Mouse (Mus musculus) neutrophil, adult 59 days (primary cell): ENCODE data around the gene Mrm2. TPM values are rescaled to one million over a fixed set of nuclear protein-coding genes. Genes with fewer than 3 reads are reported as not detected.

Source experiments
- total RNA-seq, 2 experiments: library from RNA; stranded (reverse); gene quantifications; 1 replicate in 1 of 2; 2 replicates in 1 of 2; pipeline ENCODE4 v1.2.4; 2023

The Mrm2 gene
- 1 to 10 TPM; 2.2 to 2.5 TPM for total RNA-seq

GRCm38 (mm10) chr5:140331615-140332512 lies at the start of gene Mrm2:
Mrm2 (minus strand) TSS chr5:140331898.

GRCm38 (mm10) chr5:140321042-140321755 lies 10.5 kb downstream of the Mrm2 start, which contains the start of the genes Mad1l1 and Nudt1:
Mad1l1 (minus strand) TSS chr5:140321552.
Nudt1 (plus strand) TSS chr5:140321656.

Other genes starting within 250 kb of the Mrm2 start
- gene Mad1l1, start 10.3 kb downstream of the Mrm2 start, total RNA-seq = 10 to 100 TPM; 24.5 to 31.6 TPM
- gene Nudt1, start 10.2 kb downstream of the Mrm2 start, total RNA-seq = 1 to 10 TPM; 5.2 to 8.9 TPM
- 10 to 100 TPM in 1 of 2 experiments, 1 to 10 TPM in 1; 8.4 to 10.3 TPM for gene Snx8, start 57.4 kb upstream of the Mrm2 start, total RNA-seq
- 10 to 100 TPM; 63.2 to 71.3 TPM for gene Eif3b, start 87.4 kb upstream of the Mrm2 start, total RNA-seq
- not detected for gene Gm4869, start 113.7 kb upstream of the Mrm2 start, total RNA-seq
- 100 to 1,000 TPM; 121 to 131 TPM for gene Chst12, start 173.7 kb upstream of the Mrm2 start, total RNA-seq
- not detected for gene Grifin, start 233.2 kb upstream of the Mrm2 start, total RNA-seq